Mouse (Mus musculus): Measurements from ENCODE around the gene Acan. TPM values are rescaled to one million over a fixed set of nuclear protein-coding genes. Genes with fewer than 3 reads are reported as not detected.

Acan gene
- polyA plus RNA-seq (2014; fragmentation: Nextera tagmentation; extraction: Ambion mirVana): 0.44 and 0.93 TPM in 2 replicates

GRCm38 (mm10) chr7:79053383-79053889 is at the start of gene Acan:
Gene Acan, plus strand, starts transcription at chr7:79053483.
- DNase-seq (ENCODE audit: low spot score) (peak; percentile 25), ATAC-seq (ENCODE audit: insufficient read depth, low FRiP score, low TSS enrichment) (no peak)
- peak within 1 kb of the TSS; percentile 89 for H3K4me2 ChIP-seq (ENCODE audit: low read depth)
- 1% methylated on average over 19 of the region's 23 CpGs for WGBS
- H3K27me3 ChIP-seq (ENCODE audit: control insufficient read depth, insufficient read depth, low read length): peaks cover 50% of the 10 kb centered on the region
- peak within 1 kb of the TSS; percentile 54 for H3K4me3 ChIP-seq (ENCODE audit: low read depth, low read length)
- no peaks in the 10 kb centered on the region for H3K36me3 ChIP-seq (ENCODE audit: control insufficient read depth, insufficient read depth, low read length)
- H3K4me1 ChIP-seq (ENCODE audit: control insufficient read depth, insufficient read depth, low read length): no peaks in the 10 kb centered on the region; the same call in 1 of the 2 replicates
- H3K9ac ChIP-seq (ENCODE audit: low read length): peak within 1 kb of the TSS; percentile 35; the same call in 1 of the 2 replicates
- H3K27ac ChIP-seq (ENCODE audit: low read depth, low read length): no peak within 1 kb of the TSS
- H3K9me3 ChIP-seq (ENCODE audit: control insufficient read depth, low read length): no peaks in the 10 kb centered on the region

GRCm38 (mm10) chr7:79021293-79021905 is 31.9 kb upstream of the Acan start:
- H3K4me1 ChIP-seq (ENCODE audit: control insufficient read depth, insufficient read depth, low read length): no peaks in the 10 kb centered on the region
- no peaks in the 10 kb centered on the region for H3K9me3 ChIP-seq (ENCODE audit: control insufficient read depth, low read length)
- no peak overlapping the region for H3K4me3 ChIP-seq (ENCODE audit: low read depth, low read length)
- H3K27me3 ChIP-seq (ENCODE audit: control insufficient read depth, insufficient read depth, low read length): no peaks in the 10 kb centered on the region
- 84% methylated on average over 9 of the region's 9 CpGs for WGBS
- H3K9ac ChIP-seq (ENCODE audit: low read length): no peak overlapping the region
- ATAC-seq (ENCODE audit: insufficient read depth, low FRiP score, low TSS enrichment) (no peak), DNase-seq (ENCODE audit: low spot score) (no peak)
- no peaks in the 10 kb centered on the region for H3K36me3 ChIP-seq (ENCODE audit: control insufficient read depth, insufficient read depth, low read length)
- no peak overlapping the region for H3K4me2 ChIP-seq (ENCODE audit: low read depth)
- H3K27ac ChIP-seq (ENCODE audit: low read depth, low read length): no peak overlapping the region

GRCm38 (mm10) chr7:79029138-79029537 is 24.1 kb upstream of the Acan start:
- Histone ChIP-seq H3K4me1 (ENCODE audit: control insufficient read depth, insufficient read depth, low read length) (no peaks in the 10 kb centered on the region), H3K9me3 (ENCODE audit: control insufficient read depth, low read length) (no peaks in the 10 kb centered on the region), H3K4me2 (ENCODE audit: low read depth) (no peak overlapping the region), H3K27ac (ENCODE audit: low read depth, low read length) (no peak overlapping the region), H3K9ac (ENCODE audit: low read length) (no peak overlapping the region), H3K36me3 (ENCODE audit: control insufficient read depth, insufficient read depth, low read length) (no peaks in the 10 kb centered on the region), H3K4me3 (ENCODE audit: low read depth, low read length) (no peak overlapping the region), H3K27me3 (ENCODE audit: control insufficient read depth, insufficient read depth, low read length) (no peaks in the 10 kb centered on the region)
- ATAC-seq (ENCODE audit: insufficient read depth, low FRiP score, low TSS enrichment) (no peak), DNase-seq (ENCODE audit: low spot score) (no peak)
- 71% methylated on average over 3 of the region's 3 CpGs for WGBS

DNA sequence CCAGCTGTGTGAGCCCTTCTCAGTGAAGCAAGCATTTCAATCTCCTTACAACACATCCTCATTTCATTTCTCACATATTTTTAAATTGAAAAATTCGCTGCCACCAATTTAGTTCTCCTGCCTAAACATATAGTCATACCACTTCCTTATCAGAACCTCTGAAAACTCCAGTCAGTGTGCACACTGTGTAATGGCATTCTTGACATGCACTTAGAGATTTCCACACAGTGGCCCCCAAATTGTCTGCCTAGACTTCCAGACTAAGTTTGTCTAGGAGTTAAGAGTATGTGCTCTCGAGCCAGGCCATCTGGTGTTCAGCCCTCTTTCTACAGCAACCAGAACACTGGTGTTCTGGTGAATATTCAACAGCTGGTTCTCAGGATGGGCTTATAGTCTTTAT is 19.5 kb upstream of the Acan start:
- Histone ChIP-seq H3K27me3 (ENCODE audit: control insufficient read depth, insufficient read depth, low read length) (no peaks in the 10 kb centered on the region), H3K4me1 (ENCODE audit: control insufficient read depth, insufficient read depth, low read length) (no peaks in the 10 kb centered on the region), H3K4me2 (ENCODE audit: low read depth) (no peak overlapping the region), H3K9ac (ENCODE audit: low read length) (no peak overlapping the region), H3K4me3 (ENCODE audit: low read depth, low read length) (no peak overlapping the region), H3K27ac (ENCODE audit: low read depth, low read length) (no peak overlapping the region), H3K36me3 (ENCODE audit: control insufficient read depth, insufficient read depth, low read length) (no peaks in the 10 kb centered on the region), H3K9me3 (ENCODE audit: control insufficient read depth, low read length) (no peaks in the 10 kb centered on the region)
- WGBS: 89% methylated on average over 2 of the region's 2 CpGs
- ATAC-seq (ENCODE audit: insufficient read depth, low FRiP score, low TSS enrichment): no peak
- no peak for DNase-seq (ENCODE audit: low spot score)

DNA sequence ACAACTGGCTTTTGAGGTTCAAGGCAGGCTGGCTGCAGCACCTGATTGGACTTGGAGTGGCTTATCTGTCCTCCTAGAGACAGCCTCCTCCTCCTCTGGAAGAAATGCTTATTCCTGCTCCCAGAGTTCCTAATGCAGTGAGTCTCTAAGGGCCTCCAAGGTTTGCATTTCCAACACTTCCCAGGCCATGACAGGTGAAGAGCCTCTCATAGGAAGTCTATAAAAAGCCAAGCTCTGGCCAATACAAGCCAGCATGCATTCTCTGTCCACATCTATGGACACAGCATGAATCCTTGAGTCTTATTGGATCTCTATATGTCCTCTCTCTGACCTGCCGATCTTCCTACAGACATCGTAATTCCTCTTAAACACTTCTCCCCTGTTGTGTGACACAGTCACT is 18.8 kb upstream of the Acan start:
- no peak for ATAC-seq (ENCODE audit: insufficient read depth, low FRiP score, low TSS enrichment)
- Histone ChIP-seq H3K4me2 (ENCODE audit: low read depth) (no peak overlapping the region), H3K36me3 (ENCODE audit: control insufficient read depth, insufficient read depth, low read length) (no peaks in the 10 kb centered on the region), H3K27ac (ENCODE audit: low read depth, low read length) (no peak overlapping the region), H3K9ac (ENCODE audit: low read length) (no peak overlapping the region), H3K4me3 (ENCODE audit: low read depth, low read length) (no peak overlapping the region), H3K4me1 (ENCODE audit: control insufficient read depth, insufficient read depth, low read length) (no peaks in the 10 kb centered on the region), H3K9me3 (ENCODE audit: control insufficient read depth, low read length) (no peaks in the 10 kb centered on the region), H3K27me3 (ENCODE audit: control insufficient read depth, insufficient read depth, low read length) (no peaks in the 10 kb centered on the region)
- 88% methylated on average over 2 of the region's 2 CpGs for WGBS
- DNase-seq (ENCODE audit: low spot score): no peak

GRCm38 (mm10) chr7:79052081-79052480 is 1.2 kb upstream of the Acan start:
- no peak for DNase-seq (ENCODE audit: low spot score)
- Histone ChIP-seq H3K9me3 (ENCODE audit: control insufficient read depth, low read length) (no peaks in the 10 kb centered on the region), H3K4me1 (ENCODE audit: control insufficient read depth, insufficient read depth, low read length) (no peaks in the 10 kb centered on the region; the same call in 1 of the 2 replicates), H3K27me3 (ENCODE audit: control insufficient read depth, insufficient read depth, low read length) (peaks cover 50% of the 10 kb centered on the region), H3K4me2 (ENCODE audit: low read depth) (no peak overlapping the region), H3K27ac (ENCODE audit: low read depth, low read length) (no peak overlapping the region), H3K9ac (ENCODE audit: low read length) (no peak overlapping the region), H3K36me3 (ENCODE audit: control insufficient read depth, insufficient read depth, low read length) (no peaks in the 10 kb centered on the region), H3K4me3 (ENCODE audit: low read depth, low read length) (no peak overlapping the region)
- ATAC-seq (ENCODE audit: insufficient read depth, low FRiP score, low TSS enrichment): no peak
- 26% methylated on average over 5 of the region's 5 CpGs for WGBS

- peak overlapping the region; percentile 54 for H3K4me3 ChIP-seq (ENCODE audit: low read depth, low read length)
- DNase-seq (ENCODE audit: low spot score) (peak; percentile 43), ATAC-seq (ENCODE audit: insufficient read depth, low FRiP score, low TSS enrichment) (no peak)
- H3K27me3 ChIP-seq (ENCODE audit: control insufficient read depth, insufficient read depth, low read length): peaks cover 50% of the 10 kb centered on the region
- peak overlapping the region; percentile 89 for H3K4me2 ChIP-seq (ENCODE audit: low read depth)
- peak overlapping the region; percentile 35; the same call in 1 of the 2 replicates for H3K9ac ChIP-seq (ENCODE audit: low read length)
- H3K9me3 ChIP-seq (ENCODE audit: control insufficient read depth, low read length): no peaks in the 10 kb centered on the region
- no peak overlapping the region for H3K27ac ChIP-seq (ENCODE audit: low read depth, low read length)
- H3K4me1 ChIP-seq (ENCODE audit: control insufficient read depth, insufficient read depth, low read length): no peaks in the 10 kb centered on the region; the same call in 1 of the 2 replicates
- H3K36me3 ChIP-seq (ENCODE audit: control insufficient read depth, insufficient read depth, low read length): no peaks in the 10 kb centered on the region
- 1% methylated on average over 57 of the region's 66 CpGs for WGBS
Observed at GRCm38 (mm10) chr7:79052521-79053382, 531 bp upstream of the Acan start.

GRCm38 (mm10) chr7:79054111-79054510 is 828 bp downstream of the Acan start:
- no peak overlapping the region for H3K4me2 ChIP-seq (ENCODE audit: low read depth)
- no peak overlapping the region for H3K27ac ChIP-seq (ENCODE audit: low read depth, low read length)
- H3K36me3 ChIP-seq (ENCODE audit: control insufficient read depth, insufficient read depth, low read length): no peaks in the 10 kb centered on the region
- H3K27me3 ChIP-seq (ENCODE audit: control insufficient read depth, insufficient read depth, low read length): peaks cover 50% of the 10 kb centered on the region
- ATAC-seq (ENCODE audit: insufficient read depth, low FRiP score, low TSS enrichment): no peak
- DNase-seq (ENCODE audit: low spot score): peak; percentile 13
- 16% methylated on average over 13 of the region's 13 CpGs for WGBS
- no peaks in the 10 kb centered on the region for H3K9me3 ChIP-seq (ENCODE audit: control insufficient read depth, low read length)
- no peak overlapping the region for H3K9ac ChIP-seq (ENCODE audit: low read length)
- H3K4me1 ChIP-seq (ENCODE audit: control insufficient read depth, insufficient read depth, low read length): no peaks in the 10 kb centered on the region; the same call in 1 of the 2 replicates
- no peak overlapping the region for H3K4me3 ChIP-seq (ENCODE audit: low read depth, low read length)

All from neural tube, embryonic 11.5 days (tissue).